Mouse (Mus musculus): ENCODE results near the gene Fastkd3. TPM values are rescaled to one million over a fixed set of nuclear protein-coding genes. Genes with fewer than 3 reads are reported as not detected.

Fastkd3 gene
- total and polyA plus RNA-seq, 2 experiments from 2014 or later: 10.7 to 18.5 TPM

DNA sequence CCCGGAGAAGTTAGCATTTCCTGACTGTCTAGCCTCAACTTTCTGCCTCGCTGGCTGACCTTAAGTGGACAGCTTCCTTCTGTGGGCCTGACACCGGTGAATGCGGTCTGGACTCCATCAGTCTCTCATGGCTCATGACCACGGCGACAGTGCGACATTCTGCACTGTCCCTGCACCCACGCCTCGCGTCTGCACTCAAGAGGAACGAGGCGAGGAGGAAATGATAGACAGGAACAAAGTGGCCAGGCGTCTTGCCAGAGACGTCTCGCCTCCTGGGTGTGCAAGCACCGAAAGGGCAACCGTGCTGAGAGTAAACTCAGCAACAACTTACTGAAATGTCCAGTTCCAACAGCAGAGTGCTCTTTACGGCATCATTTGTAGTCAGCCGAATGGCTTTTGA is 9.8 kb upstream of the Fastkd3 start:
- 92% methylated on average over 19 of the region's 19 CpGs for WGBS
- H3K27ac ChIP-seq (ENCODE audit: low read depth, low read length): no peak overlapping the region
- TF ChIP-seq CTCF (IDR thresholded peaks at IDR 0.05): no peak
- H3K27me3 ChIP-seq (ENCODE audit: insufficient read depth, low read length): no peaks in the 10 kb centered on the region
- H3K4me1 ChIP-seq (ENCODE audit: insufficient read depth, low read length): no peaks in the 10 kb centered on the region
- DNase-seq (ENCODE audit: low spot score) (no peak), ATAC-seq (ENCODE audit: low FRiP score) (no peak)
- H3K36me3 ChIP-seq (ENCODE audit: insufficient read depth, low read length): peaks cover 46% of the 10 kb centered on the region
- no peak overlapping the region for H3K4me2 ChIP-seq (ENCODE audit: low read depth, low read length, poor library complexity, severe bottlenecking)
- no peak overlapping the region for H3K9ac ChIP-seq (replicated peaks; ENCODE audit: low read length, poor library complexity, severe bottlenecking)
- no peak overlapping the region for H3K4me3 ChIP-seq (ENCODE audit: low read depth, low read length)
- H3K9me3 ChIP-seq (ENCODE audit: low read length): no peaks in the 10 kb centered on the region

DNA sequence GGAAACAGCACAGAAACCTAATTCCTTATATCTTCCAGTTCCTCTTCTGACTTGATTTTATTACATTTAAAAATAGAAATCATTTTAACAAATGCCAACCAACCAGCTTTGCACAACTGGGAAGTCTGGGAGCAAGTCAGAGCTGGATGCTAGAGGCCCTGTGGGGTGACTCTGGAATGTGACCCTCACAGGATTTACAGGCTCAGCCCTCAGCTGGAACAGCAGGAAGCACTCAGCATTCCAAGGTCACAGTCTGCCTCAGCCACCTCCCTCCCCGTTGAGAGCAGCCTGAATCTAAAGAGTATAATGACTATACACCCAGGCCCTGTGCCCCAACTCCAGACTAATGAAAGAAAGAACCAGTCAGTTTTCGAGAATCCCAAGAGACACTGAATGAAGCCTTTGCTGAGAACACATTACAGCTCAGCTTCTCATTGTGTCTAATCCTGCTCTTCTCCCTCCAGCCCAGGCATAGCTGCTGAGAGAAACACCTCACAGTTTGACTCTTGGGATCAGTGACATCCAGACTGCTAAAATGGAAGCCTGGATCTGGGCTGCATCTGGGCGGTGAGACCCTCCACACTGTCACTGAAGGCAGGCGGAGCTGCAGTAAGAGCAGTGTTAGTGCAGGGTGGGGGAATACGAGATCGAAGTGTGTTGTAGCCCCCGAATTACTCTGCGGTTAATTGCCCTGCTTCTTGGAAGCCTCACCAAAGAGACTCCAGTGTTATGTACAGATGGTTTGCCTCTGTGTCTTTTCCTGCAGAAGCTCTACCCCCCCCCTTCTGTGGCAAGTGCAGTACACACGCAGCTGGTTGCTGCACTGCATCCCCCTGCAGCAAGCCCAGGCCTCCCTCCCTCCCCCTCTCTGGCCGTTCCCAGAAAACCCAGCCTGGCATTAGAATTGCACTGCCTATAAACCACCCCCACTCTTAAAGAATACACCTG is 8.8 kb upstream of the Fastkd3 start:
- Histone ChIP-seq H3K9me3 (ENCODE audit: low read length) (no peaks in the 10 kb centered on the region), H3K4me1 (ENCODE audit: insufficient read depth, low read length) (no peaks in the 10 kb centered on the region), H3K4me2 (ENCODE audit: low read depth, low read length, poor library complexity, severe bottlenecking) (no peak overlapping the region), H3K27ac (ENCODE audit: low read depth, low read length) (no peak overlapping the region), H3K9ac (replicated peaks; ENCODE audit: low read length, poor library complexity, severe bottlenecking) (no peak overlapping the region), H3K4me3 (ENCODE audit: low read depth, low read length) (no peak overlapping the region), H3K27me3 (ENCODE audit: insufficient read depth, low read length) (no peaks in the 10 kb centered on the region), H3K36me3 (ENCODE audit: insufficient read depth, low read length) (peaks cover 43% of the 10 kb centered on the region)
- TF ChIP-seq CTCF (IDR thresholded peaks at IDR 0.05): no peak
- DNase-seq (ENCODE audit: low spot score) (no peak), ATAC-seq (ENCODE audit: low FRiP score) (no peak)
- 65% methylated on average over 10 of the region's 10 CpGs for WGBS

- Histone ChIP-seq H3K4me3 (ENCODE audit: low read depth, low read length) (no peak overlapping the region), H3K27me3 (ENCODE audit: insufficient read depth, low read length) (no peaks in the 10 kb centered on the region), H3K4me2 (ENCODE audit: low read depth, low read length, poor library complexity, severe bottlenecking) (no peak overlapping the region), H3K9ac (replicated peaks; ENCODE audit: low read length, poor library complexity, severe bottlenecking) (no peak overlapping the region), H3K9me3 (ENCODE audit: low read length) (no peaks in the 10 kb centered on the region), H3K27ac (ENCODE audit: low read depth, low read length) (no peak overlapping the region), H3K36me3 (ENCODE audit: insufficient read depth, low read length) (peaks cover 44% of the 10 kb centered on the region), H3K4me1 (ENCODE audit: insufficient read depth, low read length) (no peaks in the 10 kb centered on the region)
- WGBS: 86% methylated on average over 4 of the region's 4 CpGs
- DNase-seq (ENCODE audit: low spot score): no peak
- ATAC-seq (ENCODE audit: low FRiP score): no peak
- TF ChIP-seq CTCF (IDR thresholded peaks at IDR 0.05): no peak
Observed at GRCm38 (mm10) chr13:68574398-68574797, 7.6 kb upstream of the Fastkd3 start.

- no peak overlapping the region for H3K9ac ChIP-seq (replicated peaks; ENCODE audit: low read length, poor library complexity, severe bottlenecking)
- H3K27me3 ChIP-seq (ENCODE audit: insufficient read depth, low read length): no peaks in the 10 kb centered on the region
- TF ChIP-seq CTCF (IDR thresholded peaks at IDR 0.05): no peak
- DNase-seq (ENCODE audit: low spot score) (no peak), ATAC-seq (ENCODE audit: low FRiP score) (no peak)
- H3K27ac ChIP-seq (ENCODE audit: low read depth, low read length): no peak overlapping the region
- H3K4me2 ChIP-seq (ENCODE audit: low read depth, low read length, poor library complexity, severe bottlenecking): no peak overlapping the region
- no peak overlapping the region for H3K4me3 ChIP-seq (ENCODE audit: low read depth, low read length)
- H3K36me3 ChIP-seq (ENCODE audit: insufficient read depth, low read length): peaks cover 28% of the 10 kb centered on the region
- no peaks in the 10 kb centered on the region; the same call in 1 of the 2 replicates for H3K4me1 ChIP-seq (ENCODE audit: insufficient read depth, low read length)
- 91% methylated on average over 7 of the region's 7 CpGs for WGBS
- H3K9me3 ChIP-seq (ENCODE audit: low read length): no peaks in the 10 kb centered on the region
Observed at GRCm38 (mm10) chr13:68577945-68578344, 4.1 kb upstream of the Fastkd3 start.

GRCm38 (mm10) chr13:68581086-68581740 is 821 bp upstream of the Fastkd3 start:
- Histone ChIP-seq H3K9ac (replicated peaks; ENCODE audit: low read length, poor library complexity, severe bottlenecking) (peak overlapping the region; percentile 71; the same call in 1 of the 2 replicates), H3K4me3 (ENCODE audit: low read depth, low read length) (peak overlapping the region; percentile 79), H3K9me3 (ENCODE audit: low read length) (no peaks in the 10 kb centered on the region), H3K4me2 (ENCODE audit: low read depth, low read length, poor library complexity, severe bottlenecking) (peak overlapping the region; percentile 77), H3K4me1 (ENCODE audit: insufficient read depth, low read length) (no peaks in the 10 kb centered on the region; the same call in 1 of the 2 replicates), H3K36me3 (ENCODE audit: insufficient read depth, low read length) (peaks cover 36% of the 10 kb centered on the region), H3K27ac (ENCODE audit: low read depth, low read length) (peak overlapping the region; percentile 75), H3K27me3 (ENCODE audit: insufficient read depth, low read length) (no peaks in the 10 kb centered on the region)
- DNase-seq (ENCODE audit: low spot score): no peak
- no peak; the same call in 1 of the 2 replicates for ATAC-seq (ENCODE audit: low FRiP score)
- WGBS: 27% methylated on average over 14 of the region's 14 CpGs
- peak; percentile 50 for TF ChIP-seq CTCF (IDR thresholded peaks at IDR 0.05)

DNA sequence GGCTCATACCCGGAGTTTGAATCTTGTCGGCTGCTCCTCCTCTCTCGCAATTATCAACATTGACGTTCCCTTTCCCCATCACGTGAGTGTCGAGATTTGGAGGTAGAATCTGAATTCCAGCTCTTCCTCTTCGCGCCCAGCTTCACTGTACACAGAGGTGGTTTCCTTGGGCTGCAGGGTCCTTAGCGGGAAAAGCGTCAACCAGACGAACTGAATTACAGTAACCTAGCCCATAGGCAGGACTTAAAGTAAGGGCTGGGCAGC is 415 bp downstream of the Fastkd3 start:
- H3K4me1 ChIP-seq (ENCODE audit: insufficient read depth, low read length): no peaks in the 10 kb centered on the region; the same call in 1 of the 2 replicates
- ATAC-seq (ENCODE audit: low FRiP score): peak; percentile 10; the same call in 1 of the 2 replicates
- H3K27me3 ChIP-seq (ENCODE audit: insufficient read depth, low read length): no peaks in the 10 kb centered on the region
- H3K9me3 ChIP-seq (ENCODE audit: low read length): no peaks in the 10 kb centered on the region
- 0% methylated on average over 11 of the region's 11 CpGs for WGBS
- H3K27ac ChIP-seq (ENCODE audit: low read depth, low read length): peak overlapping the region; percentile 75
- H3K36me3 ChIP-seq (ENCODE audit: insufficient read depth, low read length): peaks cover 31% of the 10 kb centered on the region
- H3K4me2 ChIP-seq (ENCODE audit: low read depth, low read length, poor library complexity, severe bottlenecking): peak overlapping the region; percentile 77
- peak overlapping the region; percentile 71 for H3K9ac ChIP-seq (replicated peaks; ENCODE audit: low read length, poor library complexity, severe bottlenecking)
- DNase-seq (ENCODE audit: low spot score): peak; percentile 17
- no peak for TF ChIP-seq CTCF (IDR thresholded peaks at IDR 0.05)
- H3K4me3 ChIP-seq (ENCODE audit: low read depth, low read length): peak overlapping the region; percentile 79
